Mouse (Mus musculus): ENCODE measurements around the gene B830017H08Rik. TPM values are rescaled to one million over a fixed set of nuclear protein-coding genes. Genes with fewer than 3 reads are reported as not detected.

Gene B830017H08Rik
- polyA plus RNA-seq (2014; fragmentation: Illumina TruSeq; extraction: RNeasy Lipid Tissue Mini Kit (QIAGEN cat#74804)): not detected

GRCm38 (mm10) chr16:17832821-17833220, at the start of gene B830017H08Rik:
Gene B830017H08Rik, plus strand, starts transcription at chr16:17833121.

GRCm38 (mm10) chr16:17796971-17797811, 35.7 kb upstream of the B830017H08Rik start, which contains the start of gene Scarf2:
Gene Scarf2, plus strand, starts transcription at chr16:17797282.

GRCm38 (mm10) chr16:17838051-17838450, 5.1 kb downstream of the B830017H08Rik start, which contains the start of gene Car15:
Gene Car15, minus strand, starts transcription at chr16:17838364.

Other genes with a start within 250 kb of the B830017H08Rik start
- gene Slc7a4, start 249.9 kb upstream of the B830017H08Rik start, polyA plus RNA-seq (2014; fragmentation: Illumina TruSeq; extraction: RNeasy Lipid Tissue Mini Kit (QIAGEN cat#74804)): 0.26 TPM
- gene Smpd4, start 213.8 kb upstream of the B830017H08Rik start, polyA plus RNA-seq (2014; fragmentation: Illumina TruSeq; extraction: RNeasy Lipid Tissue Mini Kit (QIAGEN cat#74804)): 22.9 TPM
- 1.3 TPM for gene Ccdc74a, start 186.7 kb upstream of the B830017H08Rik start, polyA plus RNA-seq (2014; fragmentation: Illumina TruSeq; extraction: RNeasy Lipid Tissue Mini Kit (QIAGEN cat#74804))
- gene Med15, start 100.2 kb upstream of the B830017H08Rik start, polyA plus RNA-seq (2014; fragmentation: Illumina TruSeq; extraction: RNeasy Lipid Tissue Mini Kit (QIAGEN cat#74804)): 10.9 TPM
- gene Klhl22, start 73.5 kb upstream of the B830017H08Rik start, polyA plus RNA-seq (2014; fragmentation: Illumina TruSeq; extraction: RNeasy Lipid Tissue Mini Kit (QIAGEN cat#74804)): 11.0 TPM
- 0.14 TPM for gene Scarf2, start 35.8 kb upstream of the B830017H08Rik start, polyA plus RNA-seq (2014; fragmentation: Illumina TruSeq; extraction: RNeasy Lipid Tissue Mini Kit (QIAGEN cat#74804))
- gene Car15, start 5.2 kb downstream of the B830017H08Rik start, polyA plus RNA-seq (2014; fragmentation: Illumina TruSeq; extraction: RNeasy Lipid Tissue Mini Kit (QIAGEN cat#74804)): not detected
- gene Gm20518, start 58.5 kb downstream of the B830017H08Rik start, polyA plus RNA-seq (2014; fragmentation: Illumina TruSeq; extraction: RNeasy Lipid Tissue Mini Kit (QIAGEN cat#74804)): not detected
- gene Tssk1, start 61.1 kb downstream of the B830017H08Rik start, polyA plus RNA-seq (2014; fragmentation: Illumina TruSeq; extraction: RNeasy Lipid Tissue Mini Kit (QIAGEN cat#74804)): not detected
- 13.3 TPM for gene Dgcr2, start 65.4 kb downstream of the B830017H08Rik start, polyA plus RNA-seq (2014; fragmentation: Illumina TruSeq; extraction: RNeasy Lipid Tissue Mini Kit (QIAGEN cat#74804))
- not detected for gene Tssk2, start 65.5 kb downstream of the B830017H08Rik start, polyA plus RNA-seq (2014; fragmentation: Illumina TruSeq; extraction: RNeasy Lipid Tissue Mini Kit (QIAGEN cat#74804))
- 2.9 TPM for gene Ess2, start 78.2 kb downstream of the B830017H08Rik start, polyA plus RNA-seq (2014; fragmentation: Illumina TruSeq; extraction: RNeasy Lipid Tissue Mini Kit (QIAGEN cat#74804))
- gene Gsc2, start 81.9 kb downstream of the B830017H08Rik start, polyA plus RNA-seq (2014; fragmentation: Illumina TruSeq; extraction: RNeasy Lipid Tissue Mini Kit (QIAGEN cat#74804)): not detected
- 11.5 TPM for gene Slc25a1, start 95.1 kb downstream of the B830017H08Rik start, polyA plus RNA-seq (2014; fragmentation: Illumina TruSeq; extraction: RNeasy Lipid Tissue Mini Kit (QIAGEN cat#74804))
- gene Vpreb2, start 147.3 kb downstream of the B830017H08Rik start, polyA plus RNA-seq (2014; fragmentation: Illumina TruSeq; extraction: RNeasy Lipid Tissue Mini Kit (QIAGEN cat#74804)): not detected
- 3.3 TPM for gene Dgcr6, start 219.7 kb downstream of the B830017H08Rik start, polyA plus RNA-seq (2014; fragmentation: Illumina TruSeq; extraction: RNeasy Lipid Tissue Mini Kit (QIAGEN cat#74804))